Mouse (Mus musculus) stomach, embryonic 16.5 days (tissue): ENCODE measurements around the gene Aldh1b1. TPM values are rescaled to one million over a fixed set of nuclear protein-coding genes. Genes with fewer than 3 reads are reported as not detected.

Experiments used
- ATAC-seq: fragments of 200-750 bp; cut with Nextera tagmentation; 2 replicates; pipeline ENCODE4 v1.8.0; 2017; ENCODE audit warnings: moderate number of reproducible peaks, moderate TSS enrichment; ENCODE audit not compliant: insufficient read depth, low FRiP score
- H3K27ac ChIP-seq: fragments of 300-500 bp; sonication (generic); 2 replicates; pipeline ENCODE4 v1.5.1; 2014; ENCODE audit warnings: low read length
- H3K27me3 ChIP-seq: fragments of 300-500 bp; sonication (generic); 2 replicates; pipeline ENCODE4 v1.6.1; 2014; ENCODE audit warnings: low read length, control low read depth, mixed read lengths; ENCODE audit not compliant: control insufficient read depth, insufficient read depth
- H3K36me3 ChIP-seq: fragments of 300-500 bp; sonication (generic); 2 replicates; pipeline ENCODE4 v1.6.1; 2014; ENCODE audit warnings: low read length; ENCODE audit not compliant: control insufficient read depth, insufficient read depth
- H3K4me1 ChIP-seq: fragments of 300-500 bp; sonication (generic); 2 replicates; pipeline ENCODE4 v1.6.1; 2014; ENCODE audit warnings: low read length, control low read depth, mixed read lengths; ENCODE audit not compliant: control insufficient read depth, insufficient read depth
- H3K4me2 ChIP-seq: fragments of 300-500 bp; sonication (generic); 2 replicates; pipeline ENCODE4 v1.6.1; 2014; ENCODE audit warnings: low read depth, low read length, mixed read lengths
- H3K4me3 ChIP-seq: fragments of 300-500 bp; sonication (generic); replicated peaks from 2 replicates; pipeline ENCODE4 v1.5.1; 2014; ENCODE audit warnings: mild to moderate bottlenecking, low read length
- H3K9ac ChIP-seq: fragments of 300-500 bp; sonication (generic); 2 replicates; pipeline ENCODE4 v1.6.1; 2014; ENCODE audit warnings: low read length
- H3K9me3 ChIP-seq: fragments of 300-500 bp; sonication (generic); replicated peaks from 2 replicates; pipeline ENCODE4 v1.6.1; 2016; ENCODE audit warnings: low read length, control low read depth; ENCODE audit not compliant: control insufficient read depth
- WGBS: fragments of 180-500 bp; shearing (Covaris S2); extraction: QIAGEN DNeasy Blood & Tissue Kit; methylation state at CpG from one replicate; pipeline ENCODE4 v1.1.7; 2014; 5-methylcytosine and 5-hydroxymethylcytosine counted together
- polyA plus RNA-seq: library from polyadenylated mRNA; unstranded; fragments of >200 nt; fragmentation: Nextera tagmentation; extraction: Ambion mirVana; gene quantifications from 2 replicates; pipeline ENCODE4 v1.2.1, GENCODE M21; 2015

Gene Aldh1b1
- polyA plus RNA-seq, 1 experiment from 2014 or later: 95.3 TPM

- peak overlapping the region; percentile 54 for H3K9ac ChIP-seq
These were observed 20.5 kb downstream of the Aldh1b1 start for GRCm38 (mm10) chr4:45819208-45819931.

DNA sequence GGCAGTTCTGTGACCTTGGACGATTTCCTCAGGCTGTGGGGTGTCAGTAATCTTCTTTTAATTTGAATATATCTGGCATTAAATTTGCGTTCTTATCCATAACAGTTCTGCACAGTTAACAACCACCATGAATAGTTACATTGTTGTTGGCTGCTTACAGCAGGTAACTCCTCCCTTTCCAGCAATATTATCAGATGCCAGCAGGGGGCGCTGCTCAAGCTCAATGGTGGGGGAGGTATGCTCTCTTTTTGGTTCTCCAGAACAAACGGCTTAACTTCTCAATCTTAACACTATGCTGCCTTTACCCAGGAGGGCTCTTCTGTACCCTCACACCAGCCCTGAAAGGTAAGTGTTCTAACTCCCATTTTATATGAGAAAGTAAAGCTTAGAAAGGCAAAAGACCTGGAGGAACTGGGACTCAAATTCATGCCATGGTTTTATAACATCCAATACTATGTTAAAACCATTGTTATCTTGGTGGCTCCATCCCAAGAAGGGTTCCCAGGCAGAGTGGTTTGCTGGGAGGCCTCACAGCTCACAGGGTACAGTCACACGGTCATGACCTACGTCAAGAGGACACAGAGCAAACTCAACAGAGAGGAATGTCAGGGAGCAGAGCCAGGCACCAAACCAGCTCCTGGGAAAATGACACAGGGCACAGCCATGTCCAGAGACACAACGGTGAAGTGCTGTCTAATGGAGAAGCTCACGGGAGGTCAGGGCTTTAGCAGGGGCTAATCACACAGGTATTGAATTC lies 21.4 kb downstream of the Aldh1b1 start:
- no peak for ATAC-seq
- Histone ChIP-seq H3K9ac (no peak overlapping the region), H3K9me3 (no peaks in the 10 kb centered on the region), H3K27ac (no peak overlapping the region), H3K4me1 (peaks cover 14% of the 10 kb centered on the region), H3K4me2 (peak overlapping the region; percentile 68), H3K36me3 (no peaks in the 10 kb centered on the region), H3K27me3 (peaks cover 20% of the 10 kb centered on the region), H3K4me3 (no peak overlapping the region)
- WGBS: 43% methylated on average over 8 of the region's 8 CpGs

More at GRCm38 (mm10) chr4:45819208-45819931, 20.5 kb downstream of the Aldh1b1 start:
- H3K4me3 ChIP-seq: peak overlapping the region; percentile 33
- no peaks in the 10 kb centered on the region for H3K9me3 ChIP-seq
- H3K4me1 ChIP-seq: peaks cover 14% of the 10 kb centered on the region
- peaks cover 11% of the 10 kb centered on the region for H3K27me3 ChIP-seq
- peak; percentile 59; the same call in 1 of the 2 replicates for ATAC-seq
- H3K36me3 ChIP-seq: no peaks in the 10 kb centered on the region
- H3K27ac ChIP-seq: peak overlapping the region; percentile 38; the same call in 1 of the 2 replicates
- peak overlapping the region; percentile 68 for H3K4me2 ChIP-seq
- WGBS: 5% methylated on average over 17 of the region's 17 CpGs

GRCm38 (mm10) chr4:45821995-45822394 lies 23.2 kb downstream of the Aldh1b1 start:
- Histone ChIP-seq H3K4me2 (no peak overlapping the region), H3K9me3 (no peaks in the 10 kb centered on the region), H3K4me1 (peaks cover 14% of the 10 kb centered on the region), H3K27me3 (peaks cover 36% of the 10 kb centered on the region), H3K36me3 (no peaks in the 10 kb centered on the region), H3K4me3 (no peak overlapping the region), H3K27ac (no peak overlapping the region), H3K9ac (no peak overlapping the region)
- 39% methylated on average over 3 of the region's 3 CpGs for WGBS
- no peak for ATAC-seq

DNA sequence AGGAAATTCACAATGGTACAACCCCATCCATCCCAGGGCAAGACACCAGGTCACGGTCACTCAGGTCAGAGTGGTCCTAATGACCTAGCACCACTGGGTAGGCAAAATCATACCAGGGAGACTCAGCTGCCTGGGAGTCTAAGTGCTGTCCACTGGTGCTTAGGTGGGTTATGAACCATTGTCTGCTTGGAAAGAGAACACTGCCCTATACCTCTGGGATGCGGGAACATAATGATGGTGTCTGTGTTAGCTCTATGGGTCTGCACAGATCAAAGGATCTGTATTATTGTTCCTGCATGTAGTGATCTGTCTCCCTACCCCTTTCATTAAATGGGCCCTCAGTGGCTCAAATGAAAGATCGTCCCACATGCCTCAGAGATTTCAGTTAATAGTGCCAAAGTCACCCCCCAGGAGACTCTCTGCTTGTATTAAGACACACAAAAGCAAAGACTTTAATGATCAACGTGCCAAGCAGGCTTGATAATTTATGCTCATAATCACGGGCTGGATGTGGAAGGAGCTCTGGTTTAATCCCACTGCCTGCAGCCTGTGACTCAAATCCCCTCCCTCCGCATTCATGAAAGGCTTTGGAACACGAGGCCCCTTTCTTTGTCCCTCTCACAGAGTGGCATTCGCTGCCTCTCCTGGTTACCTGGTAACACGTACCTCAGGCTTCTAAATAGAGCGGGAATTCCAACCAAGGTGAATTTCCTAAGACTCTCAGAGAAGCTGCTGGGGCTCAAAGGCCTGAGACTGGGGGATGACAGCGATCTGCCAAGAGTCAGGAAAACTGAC lies 24.2 kb downstream of the Aldh1b1 start:
- Histone ChIP-seq H3K9ac (no peak overlapping the region), H3K27me3 (peaks cover 46% of the 10 kb centered on the region), H3K4me3 (no peak overlapping the region), H3K4me1 (peaks cover 14% of the 10 kb centered on the region), H3K4me2 (no peak overlapping the region), H3K36me3 (no peaks in the 10 kb centered on the region), H3K27ac (no peak overlapping the region), H3K9me3 (no peaks in the 10 kb centered on the region)
- no peak for ATAC-seq
- WGBS: 45% methylated on average over 11 of the region's 11 CpGs

GRCm38 (mm10) chr4:45824049-45824760 lies 25.4 kb downstream of the Aldh1b1 start:
- Histone ChIP-seq H3K36me3 (no peaks in the 10 kb centered on the region), H3K27me3 (peaks cover 55% of the 10 kb centered on the region), H3K27ac (no peak overlapping the region), H3K4me2 (no peak overlapping the region), H3K9me3 (no peaks in the 10 kb centered on the region), H3K4me1 (peaks cover 6% of the 10 kb centered on the region), H3K9ac (no peak overlapping the region), H3K4me3 (no peak overlapping the region)
- WGBS: 12% methylated on average over 10 of the region's 10 CpGs
- ATAC-seq: no peak

DNA sequence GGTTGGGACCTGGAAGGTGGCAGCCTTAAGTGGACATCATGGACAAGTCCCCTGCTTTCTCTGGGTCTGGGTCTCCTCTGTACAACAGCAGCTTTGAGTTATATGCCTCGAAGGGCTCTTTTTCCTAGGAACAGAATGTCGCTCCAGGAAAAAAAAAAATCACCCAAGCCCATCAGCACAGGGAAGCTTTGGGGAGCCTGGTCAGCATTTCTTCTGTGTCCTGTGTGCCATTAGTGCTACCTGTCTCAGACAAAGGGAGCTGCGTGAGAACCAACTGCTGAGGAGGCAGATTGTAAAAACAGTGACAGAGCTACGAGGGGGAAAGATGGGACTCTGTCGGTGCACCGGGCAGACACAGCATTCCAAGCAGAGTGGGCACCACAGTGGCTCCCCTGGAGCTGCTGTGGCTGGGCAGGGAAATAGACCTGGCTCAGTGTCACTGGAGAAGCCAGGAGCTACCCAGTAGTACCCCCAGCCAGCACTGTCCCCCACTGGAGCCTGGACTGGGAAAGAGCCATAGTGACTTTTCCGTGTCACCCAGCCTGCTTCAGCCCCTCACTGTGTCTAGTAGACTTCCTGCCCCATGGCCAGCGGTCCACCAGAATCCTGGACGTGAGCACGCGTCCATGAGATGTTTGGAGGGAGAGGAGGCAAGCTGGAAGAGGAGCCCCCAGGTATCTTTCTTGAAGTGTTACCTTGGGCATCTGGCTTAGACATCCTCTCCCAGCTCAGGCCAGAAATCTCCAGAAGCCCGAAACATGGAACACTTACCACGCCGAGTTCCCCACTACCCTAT lies 26.1 kb downstream of the Aldh1b1 start:
- no peak overlapping the region for H3K4me3 ChIP-seq
- WGBS: 32% methylated on average over 14 of the region's 14 CpGs
- no peak overlapping the region for H3K4me2 ChIP-seq
- H3K9me3 ChIP-seq: no peaks in the 10 kb centered on the region
- H3K27me3 ChIP-seq: peaks cover 58% of the 10 kb centered on the region
- no peaks in the 10 kb centered on the region; the same call in 1 of the 2 replicates for H3K4me1 ChIP-seq
- no peak for ATAC-seq
- H3K9ac ChIP-seq: no peak overlapping the region
- no peaks in the 10 kb centered on the region for H3K36me3 ChIP-seq
- no peak overlapping the region for H3K27ac ChIP-seq

GRCm38 (mm10) chr4:45826275-45827040 lies 27.6 kb downstream of the Aldh1b1 start, which contains the start of gene Igfbpl1:
TSS of gene Igfbpl1 (minus strand) at chr4:45826923.
- 2% methylated on average over 82 of the region's 91 CpGs for WGBS
- ATAC-seq: peak; percentile 25; the same call in 1 of the 2 replicates

More at GRCm38 (mm10) chr4:45826275-45827040, 27.6 kb downstream of the Aldh1b1 start, which contains the start of gene Igfbpl1:
- peaks cover 63% of the 10 kb centered on the region for H3K27me3 ChIP-seq
- H3K4me2 ChIP-seq: peak within 1 kb of the TSS; percentile 57
- H3K27ac ChIP-seq: no peak within 1 kb of the TSS
- H3K9ac ChIP-seq: peak within 1 kb of the TSS; percentile 49; the same call in 1 of the 2 replicates
- no peaks in the 10 kb centered on the region for H3K4me1 ChIP-seq
- no peaks in the 10 kb centered on the region for H3K9me3 ChIP-seq
- peak within 1 kb of the TSS; percentile 42 for H3K4me3 ChIP-seq
- H3K36me3 ChIP-seq: no peaks in the 10 kb centered on the region
